Mouse (Mus musculus): Measurements from ENCODE around the gene Atp13a4. TPM values are rescaled to one million over a fixed set of nuclear protein-coding genes. Genes with fewer than 3 reads are reported as not detected.

The Atp13a4 gene
- total RNA-seq, 1 experiment from 2014 or later = not detected

DNA sequence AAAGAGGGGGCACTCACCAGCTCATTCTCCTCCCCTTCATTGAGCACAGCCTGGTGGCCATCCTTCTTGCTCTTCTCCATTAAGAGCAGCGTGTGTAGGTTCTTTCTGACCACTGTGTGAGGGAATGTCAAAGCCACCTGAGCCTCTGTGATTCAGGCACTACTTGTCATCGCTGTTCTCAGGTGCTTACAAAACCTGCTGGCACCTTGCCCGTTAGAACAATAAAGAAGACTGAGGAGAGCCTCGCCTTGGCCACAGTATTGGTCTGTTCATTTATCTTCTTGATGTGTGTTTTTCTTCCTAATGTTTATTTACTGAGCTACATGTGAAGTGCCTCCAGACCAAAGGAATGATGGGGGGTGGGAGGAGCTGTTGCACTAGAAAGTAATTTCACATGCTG, 166.2 kb downstream of the Atp13a4 start, which contains the start of gene Atp13a5:
Gene Atp13a5, minus strand, starts transcription at position 275 of the 400 bp plus-strand sequence.
- no peak for ATAC-seq (replicated peaks in 1 of 2; ENCODE audit: insufficient read depth in 1 of 2, low FRiP score in 2 of 2, low TSS enrichment in 1 of 2, low read depth in 1 of 2, poor library complexity in 2 of 2, severe bottlenecking in 2 of 2)

DNA sequence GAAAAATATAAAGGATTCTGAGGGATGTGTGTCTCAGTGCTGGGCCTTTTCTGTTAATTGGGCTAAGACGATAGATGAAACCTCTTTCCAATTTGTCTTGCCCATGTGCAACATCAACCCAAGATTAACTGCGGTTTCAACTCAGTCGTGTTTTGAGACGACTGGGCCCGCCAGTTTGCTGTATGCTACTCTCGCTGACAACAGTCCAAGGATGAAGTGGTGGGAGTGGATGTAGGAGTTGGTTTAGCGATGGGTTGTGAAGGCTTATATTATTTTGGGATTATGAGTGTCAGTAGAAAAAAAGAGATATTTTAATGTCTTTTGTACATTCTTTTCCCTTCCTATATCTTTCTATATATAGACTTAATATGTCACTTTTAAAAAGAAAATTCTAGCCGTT, 170.0 kb downstream of the Atp13a4 start:
- no peak for ATAC-seq (replicated peaks in 1 of 2; ENCODE audit: insufficient read depth in 1 of 2, low FRiP score in 2 of 2, low TSS enrichment in 1 of 2, low read depth in 1 of 2, poor library complexity in 2 of 2, severe bottlenecking in 2 of 2)

Other genes with a start within 250 kb of the Atp13a4 start
- gene Atp13a5, start 166.1 kb downstream of the Atp13a4 start, total RNA-seq (2017) = not detected in 2 replicates
- 69.3 and 70.2 TPM in 2 replicates for gene Opa1, start 34.5 kb upstream of the Atp13a4 start, total RNA-seq (2017)